Mouse (Mus musculus): ENCODE results near the gene Tmem223. TPM values are rescaled to one million over a fixed set of nuclear protein-coding genes. Genes with fewer than 3 reads are reported as not detected.
"Not testable (repeated sequence)": the region's sequence is repeated elsewhere in the genome, so short reads cannot be mapped to it uniquely, and the experiment has no call there.

Tmem223 gene
- polyA plus RNA-seq, 1 experiment from 2014 or later: 143 TPM

DNA sequence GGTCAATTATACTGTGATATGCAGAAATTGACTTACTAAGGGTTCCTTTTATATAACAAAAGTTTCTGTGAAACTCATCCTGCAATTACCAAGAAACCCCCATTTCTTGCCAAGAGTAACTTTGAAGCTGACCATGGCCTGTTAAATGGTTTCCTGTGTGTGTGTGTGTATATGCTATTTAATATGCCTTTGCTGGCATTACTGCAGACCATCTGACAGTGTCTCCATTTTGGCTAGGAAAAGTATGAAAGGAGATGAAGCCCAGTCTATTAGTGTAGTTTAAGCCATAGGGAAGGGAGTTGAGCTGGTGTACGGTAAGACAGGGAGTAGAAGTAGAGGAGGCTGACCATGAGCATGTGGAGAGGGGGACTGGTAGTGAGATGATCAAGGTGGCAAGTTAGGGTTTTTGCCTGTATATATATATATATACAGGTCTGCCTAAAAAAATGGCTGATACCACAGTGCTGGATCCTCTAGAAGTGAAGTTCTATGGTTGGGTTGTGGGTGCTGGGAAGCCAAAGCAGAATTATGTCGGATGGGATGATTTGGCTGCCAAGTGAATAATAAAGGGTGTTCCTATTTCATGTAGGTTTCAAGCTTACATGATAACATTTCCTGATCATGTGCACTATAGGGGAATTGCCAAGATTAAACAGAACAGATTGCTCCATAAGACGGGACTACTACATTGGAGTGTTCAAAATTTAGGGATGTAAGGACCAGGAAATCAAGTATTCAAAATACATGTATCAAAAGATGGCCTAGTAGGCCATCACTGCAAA is 44.0 kb upstream of the Tmem223 start:
- Histone ChIP-seq H3K9ac (ENCODE audit: low read length) (no peak overlapping the region), H3K27me3 (ENCODE audit: control insufficient read depth, insufficient read depth, low read length) (no peaks in the 10 kb centered on the region), H3K9me3 (replicated peaks; ENCODE audit: control insufficient read depth, low read length) (no peaks in the 10 kb centered on the region), H3K36me3 (ENCODE audit: control insufficient read depth, insufficient read depth, low read length) (peaks cover 26% of the 10 kb centered on the region), H3K4me1 (ENCODE audit: control insufficient read depth, insufficient read depth, low read length) (peaks cover 18% of the 10 kb centered on the region), H3K27ac (ENCODE audit: low read length) (peak overlapping the region; percentile 16; the same call in 1 of the 2 replicates), H3K4me3 (replicated peaks; ENCODE audit: low read length) (no peak overlapping the region), H3K4me2 (ENCODE audit: low read depth, low read length) (0 out of 2 replicates have a peak overlapping the region, but pooled peaks have one; percentile 85)
- WGBS: 31% methylated on average over 3 of the region's 3 CpGs
- no peak for ATAC-seq (ENCODE audit: insufficient read depth, low FRiP score)

- Histone ChIP-seq H3K9me3 (replicated peaks; ENCODE audit: control insufficient read depth, low read length) (no peaks in the 10 kb centered on the region), H3K27ac (ENCODE audit: low read length) (no peak overlapping the region; the same call in 1 of the 2 replicates), H3K4me1 (ENCODE audit: control insufficient read depth, insufficient read depth, low read length) (peaks cover 12% of the 10 kb centered on the region), H3K4me3 (replicated peaks; ENCODE audit: low read length) (no peak overlapping the region), H3K27me3 (ENCODE audit: control insufficient read depth, insufficient read depth, low read length) (no peaks in the 10 kb centered on the region), H3K4me2 (ENCODE audit: low read depth, low read length) (no peak overlapping the region), H3K9ac (ENCODE audit: low read length) (no peak overlapping the region), H3K36me3 (ENCODE audit: control insufficient read depth, insufficient read depth, low read length) (peaks cover 26% of the 10 kb centered on the region)
- ATAC-seq (ENCODE audit: insufficient read depth, low FRiP score): no peak
- 23% methylated on average over 5 of the region's 5 CpGs for WGBS
These were observed 43.2 kb upstream of the Tmem223 start for GRCm38 (mm10) chr19:8727495-8728114.

- H3K4me1 ChIP-seq (ENCODE audit: control insufficient read depth, insufficient read depth, low read length): peaks cover 12% of the 10 kb centered on the region
- H3K9me3 ChIP-seq (replicated peaks; ENCODE audit: control insufficient read depth, low read length); H3K9ac ChIP-seq (ENCODE audit: low read length); H3K4me3 ChIP-seq (replicated peaks; ENCODE audit: low read length); H3K27ac ChIP-seq (ENCODE audit: low read length); H3K27me3 ChIP-seq (ENCODE audit: control insufficient read depth, insufficient read depth, low read length); ATAC-seq (ENCODE audit: insufficient read depth, low FRiP score); H3K4me2 ChIP-seq (ENCODE audit: low read depth, low read length): not testable (repeated sequence)
- H3K36me3 ChIP-seq (ENCODE audit: control insufficient read depth, insufficient read depth, low read length): peaks cover 26% of the 10 kb centered on the region
- 40% methylated on average over 3 of the region's 3 CpGs for WGBS
These were observed 42.3 kb upstream of the Tmem223 start for GRCm38 (mm10) chr19:8728335-8729099.

GRCm38 (mm10) chr19:8734334-8734733 is 36.5 kb upstream of the Tmem223 start:
- ATAC-seq (ENCODE audit: insufficient read depth, low FRiP score): no peak
- Histone ChIP-seq H3K4me2 (ENCODE audit: low read depth, low read length) (no peak overlapping the region), H3K9ac (ENCODE audit: low read length) (no peak overlapping the region), H3K36me3 (ENCODE audit: control insufficient read depth, insufficient read depth, low read length) (0 out of 2 replicates have a peak, but pooled peaks cover under 1% of the 10 kb centered on the region), H3K27ac (ENCODE audit: low read length) (no peak overlapping the region), H3K4me3 (replicated peaks; ENCODE audit: low read length) (no peak overlapping the region), H3K9me3 (replicated peaks; ENCODE audit: control insufficient read depth, low read length) (no peaks in the 10 kb centered on the region), H3K27me3 (ENCODE audit: control insufficient read depth, insufficient read depth, low read length) (no peaks in the 10 kb centered on the region), H3K4me1 (ENCODE audit: control insufficient read depth, insufficient read depth, low read length) (no peaks in the 10 kb centered on the region)
- WGBS: 71% methylated on average over 3 of the region's 3 CpGs

GRCm38 (mm10) chr19:8735389-8736159 is 35.2 kb upstream of the Tmem223 start, which contains the start of gene Wdr74:
Gene Wdr74, plus strand, starts transcription at chr19:8735827.
- WGBS: under 1% methylated on average over 32 of the region's 32 CpGs
- Histone ChIP-seq H3K4me2 (ENCODE audit: low read depth, low read length) (peak within 1 kb of the TSS; percentile 74), H3K27ac (ENCODE audit: low read length) (peak within 1 kb of the TSS; percentile 66), H3K4me3 (replicated peaks; ENCODE audit: low read length) (peak within 1 kb of the TSS; percentile 94), H3K9ac (ENCODE audit: low read length) (peak within 1 kb of the TSS; percentile 92), H3K9me3 (replicated peaks; ENCODE audit: control insufficient read depth, low read length) (no peaks in the 10 kb centered on the region), H3K27me3 (ENCODE audit: control insufficient read depth, insufficient read depth, low read length) (no peaks in the 10 kb centered on the region), H3K4me1 (ENCODE audit: control insufficient read depth, insufficient read depth, low read length) (peaks cover 4% of the 10 kb centered on the region), H3K36me3 (ENCODE audit: control insufficient read depth, insufficient read depth, low read length) (peaks cover 11% of the 10 kb centered on the region)
- peak; percentile 91 for ATAC-seq (ENCODE audit: insufficient read depth, low FRiP score)

- Histone ChIP-seq H3K9me3 (replicated peaks; ENCODE audit: control insufficient read depth, low read length) (no peaks in the 10 kb centered on the region), H3K9ac (ENCODE audit: low read length) (peak overlapping the region; percentile 92), H3K4me3 (replicated peaks; ENCODE audit: low read length) (peak overlapping the region; percentile 94), H3K4me2 (ENCODE audit: low read depth, low read length) (peak overlapping the region; percentile 74), H3K4me1 (ENCODE audit: control insufficient read depth, insufficient read depth, low read length) (peaks cover 8% of the 10 kb centered on the region), H3K27me3 (ENCODE audit: control insufficient read depth, insufficient read depth, low read length) (no peaks in the 10 kb centered on the region), H3K27ac (ENCODE audit: low read length) (peak overlapping the region; percentile 30), H3K36me3 (ENCODE audit: control insufficient read depth, insufficient read depth, low read length) (peaks cover 11% of the 10 kb centered on the region)
- WGBS: 1% methylated on average over 11 of the region's 11 CpGs
- peak; percentile 6; the same call in 1 of the 2 replicates for ATAC-seq (ENCODE audit: insufficient read depth, low FRiP score)
These were observed 34.7 kb upstream of the Tmem223 start for GRCm38 (mm10) chr19:8736160-8736467.

- Histone ChIP-seq H3K4me1 (ENCODE audit: control insufficient read depth, insufficient read depth, low read length) (peaks cover 14% of the 10 kb centered on the region), H3K4me2 (ENCODE audit: low read depth, low read length) (no peak overlapping the region), H3K4me3 (replicated peaks; ENCODE audit: low read length) (no peak overlapping the region), H3K27me3 (ENCODE audit: control insufficient read depth, insufficient read depth, low read length) (no peaks in the 10 kb centered on the region), H3K36me3 (ENCODE audit: control insufficient read depth, insufficient read depth, low read length) (peaks cover 17% of the 10 kb centered on the region), H3K9me3 (replicated peaks; ENCODE audit: control insufficient read depth, low read length) (no peaks in the 10 kb centered on the region), H3K27ac (ENCODE audit: low read length) (no peak overlapping the region), H3K9ac (ENCODE audit: low read length) (no peak overlapping the region)
- 88% methylated on average over 7 of the region's 7 CpGs for WGBS
- ATAC-seq (ENCODE audit: insufficient read depth, low FRiP score): no peak
These were observed 31.9 kb upstream of the Tmem223 start for GRCm38 (mm10) chr19:8738911-8739310.

DNA sequence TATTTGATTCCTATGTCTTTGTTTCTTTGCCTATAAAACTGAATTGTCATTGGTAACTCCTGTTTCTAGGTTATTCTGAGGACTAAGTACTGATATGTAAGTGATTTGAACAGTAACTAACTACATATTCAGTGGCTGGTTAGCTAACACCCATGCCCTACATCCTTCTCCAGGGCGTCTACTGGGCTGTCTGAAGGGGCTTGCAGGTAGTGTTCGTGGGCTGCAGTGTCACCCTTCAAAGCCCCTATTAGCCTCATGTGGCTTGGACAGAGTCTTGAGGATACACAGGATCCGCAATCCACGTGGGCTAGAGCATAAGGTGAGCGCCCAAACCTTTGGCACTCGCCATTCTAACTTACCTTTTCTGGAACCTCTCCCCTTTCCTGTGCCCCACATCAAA is 31.1 kb upstream of the Tmem223 start:
- no peak for ATAC-seq (ENCODE audit: insufficient read depth, low FRiP score)
- peaks cover 18% of the 10 kb centered on the region for H3K36me3 ChIP-seq (ENCODE audit: control insufficient read depth, insufficient read depth, low read length)

More for the DNA sequence above, 31.1 kb upstream of the Tmem223 start:
- Histone ChIP-seq H3K27me3 (ENCODE audit: control insufficient read depth, insufficient read depth, low read length) (no peaks in the 10 kb centered on the region), H3K4me1 (ENCODE audit: control insufficient read depth, insufficient read depth, low read length) (peaks cover 14% of the 10 kb centered on the region), H3K9me3 (replicated peaks; ENCODE audit: control insufficient read depth, low read length) (no peaks in the 10 kb centered on the region), H3K4me3 (replicated peaks; ENCODE audit: low read length) (no peak overlapping the region), H3K27ac (ENCODE audit: low read length) (no peak overlapping the region), H3K9ac (ENCODE audit: low read length) (no peak overlapping the region), H3K4me2 (ENCODE audit: low read depth, low read length) (no peak overlapping the region)
- 94% methylated on average over 6 of the region's 6 CpGs for WGBS

Measured in stomach, embryonic 16.5 days (tissue).